Mouse (Mus musculus) layer of hippocampus, postnatal 14 days (tissue): ENCODE measurements at regions not wholly inside any gene's neighbourhood (a gene's known extent, or its start where the extent isn't known, plus 50 kb on each side); places are given as distances from the start of the nearest gene placed in this dataset.
A peak's percentile ranks its signal among the peaks of the same experiment; 100 is the strongest.

Experiments
- DNase-seq, 2 experiments: peaks; one replicate each; pipeline ENCODE4 v3.0.0; 2021 to 2022; ENCODE audit warnings: low spot score in 2 of 2, mixed read lengths in 1 of 2

- DNase-seq, result no peak
Measured at GRCm38 (mm10) chr5:47693478-47693877, 289.5 kb upstream of the Slit2 start.

DNA sequence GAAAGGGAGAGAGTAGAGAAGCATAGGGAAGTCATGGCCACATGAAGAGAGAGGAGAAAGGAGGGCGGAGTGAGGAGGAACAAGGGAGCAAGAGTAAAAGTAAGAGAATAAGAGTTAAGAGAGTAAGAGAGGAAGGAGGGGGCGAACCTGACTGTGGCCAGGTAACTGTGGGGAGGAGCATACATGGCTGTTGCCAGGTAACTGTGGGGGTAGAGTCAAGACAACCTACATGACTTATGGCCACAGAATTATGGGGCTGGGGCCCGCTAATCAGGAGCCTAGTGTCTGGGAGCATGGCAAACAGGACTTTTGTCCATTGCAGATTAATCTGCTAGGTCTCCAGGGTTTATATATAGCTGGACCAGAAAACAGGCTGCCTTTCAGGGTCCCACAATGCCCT lies 289.0 kb upstream of the Slit2 start:
- no peak for DNase-seq

GRCm38 (mm10) chr5:47694630-47695029 lies 288.3 kb upstream of the Slit2 start:
- no peak for DNase-seq

- DNase-seq, result no peak
Measured at GRCm38 (mm10) chr5:47711553-47711952, 271.4 kb upstream of the Slit2 start.

DNA sequence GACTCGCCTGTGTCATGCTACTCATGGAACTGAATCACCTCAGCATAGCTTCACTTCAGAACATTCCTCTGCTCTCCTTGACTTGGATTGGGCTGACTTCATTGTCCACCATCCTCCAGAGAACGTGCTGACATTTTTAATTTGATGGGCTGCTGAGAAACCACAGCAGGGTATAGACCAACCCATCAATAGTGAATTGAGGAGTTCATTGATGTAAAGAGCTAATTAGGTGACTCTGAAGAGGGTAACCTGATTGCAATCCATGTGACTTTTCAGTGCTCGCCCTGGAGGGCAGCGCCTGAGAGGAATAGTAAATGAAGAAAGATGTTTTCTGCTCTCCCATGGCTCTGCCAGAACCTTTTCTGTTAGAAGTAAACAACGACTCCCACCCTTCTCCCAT lies 268.6 kb upstream of the Slit2 start:
- DNase-seq, result no peak

DNA sequence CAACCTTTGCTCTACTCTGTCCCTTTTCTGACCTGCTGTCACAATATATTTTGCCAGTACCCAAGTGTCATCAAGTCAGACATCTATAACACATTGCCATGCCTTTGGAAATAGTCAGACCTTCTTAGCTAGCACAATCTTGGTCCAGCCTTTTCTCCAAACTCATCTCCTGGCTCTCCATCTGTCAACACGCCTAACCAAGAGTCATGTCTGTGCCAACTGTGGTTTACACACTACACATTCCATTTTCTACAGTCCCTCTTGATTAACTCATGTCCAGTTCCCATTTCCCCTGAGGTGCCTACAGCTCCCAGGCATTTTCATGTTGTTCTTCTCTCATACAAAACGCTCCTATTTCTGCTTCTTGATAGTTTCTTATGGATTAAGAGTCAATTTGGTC lies 258.0 kb upstream of the Slit2 start:
- no peak for DNase-seq

DNA sequence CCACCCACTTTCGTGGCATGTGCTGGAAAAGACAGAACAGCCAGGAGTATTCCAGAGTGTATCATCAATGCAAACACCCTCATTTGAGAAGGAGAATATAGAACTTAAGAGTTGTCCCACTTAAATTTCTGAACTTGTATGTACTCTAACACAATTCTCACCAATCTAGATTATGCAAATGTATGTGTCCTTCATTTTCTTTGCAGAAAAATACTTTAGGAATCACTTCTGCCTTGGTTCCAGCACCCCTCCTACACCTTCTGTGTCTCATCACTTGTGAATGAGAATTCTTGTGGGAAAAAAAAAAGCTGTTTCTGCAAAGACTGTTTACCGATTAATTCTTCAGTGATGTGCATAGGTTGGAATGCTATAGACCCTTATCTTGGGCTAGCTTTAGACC lies 240.2 kb upstream of the Slit2 start:
- no peak for DNase-seq

DNA sequence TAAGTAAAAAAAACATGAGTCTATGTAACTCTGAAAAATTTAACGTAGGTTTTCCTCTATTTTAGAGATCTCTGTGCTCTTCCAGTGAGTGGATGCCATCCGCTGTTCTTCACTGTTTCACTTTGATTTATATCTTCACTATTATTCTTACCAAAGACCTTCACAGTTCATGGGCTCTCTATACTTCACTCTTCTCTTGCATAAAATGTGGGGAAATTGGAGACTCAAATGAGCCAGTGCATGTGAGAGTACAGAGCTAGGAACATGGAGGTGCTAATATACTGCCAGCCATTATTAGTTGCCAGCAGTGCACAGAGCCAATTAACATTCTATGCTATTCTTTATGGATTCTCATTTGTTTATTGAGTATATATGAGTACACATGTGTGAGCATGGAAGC lies 237.8 kb upstream of the Slit2 start:
- DNase-seq, result no peak

GRCm38 (mm10) chr5:47751907-47752306 lies 231.0 kb upstream of the Slit2 start:
- no peak for DNase-seq

DNA sequence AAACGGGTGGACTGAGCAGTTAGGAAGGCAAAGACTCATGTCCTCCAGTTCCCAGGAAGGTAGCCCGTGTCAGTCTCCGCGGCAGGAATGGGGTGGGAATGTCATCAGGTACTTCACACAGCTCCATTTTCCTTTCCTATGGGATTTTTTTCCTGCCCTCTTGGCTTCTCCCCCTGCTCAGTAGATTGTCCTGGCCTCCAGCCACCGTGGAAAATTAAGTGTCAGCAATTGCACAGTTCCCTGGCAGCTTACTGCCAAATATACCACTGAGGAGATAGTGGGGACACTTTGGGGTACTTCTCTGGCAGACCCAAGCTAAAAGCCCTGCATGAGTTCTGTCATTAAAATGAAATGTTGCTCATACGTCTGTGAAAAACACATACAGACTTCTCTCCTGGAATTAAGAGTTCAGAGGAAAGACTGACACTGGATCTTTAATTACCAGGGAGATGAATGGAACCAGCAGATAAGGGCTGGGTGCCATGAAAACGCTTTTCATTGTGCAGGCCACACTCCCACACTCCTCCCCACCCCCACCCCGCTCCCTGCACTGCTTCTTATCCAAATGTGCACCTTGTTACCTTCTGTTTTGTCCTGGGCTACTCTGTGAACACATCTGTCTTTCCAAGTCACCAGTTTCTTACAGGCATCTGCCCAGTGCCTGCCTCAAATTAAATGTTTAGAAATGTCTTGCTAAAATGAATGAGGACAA lies 210.1 kb upstream of the Slit2 start:
- DNase-seq, result no peak

- DNase-seq, result no peak
Measured at GRCm38 (mm10) chr5:47773354-47773743, 209.6 kb upstream of the Slit2 start.

DNA sequence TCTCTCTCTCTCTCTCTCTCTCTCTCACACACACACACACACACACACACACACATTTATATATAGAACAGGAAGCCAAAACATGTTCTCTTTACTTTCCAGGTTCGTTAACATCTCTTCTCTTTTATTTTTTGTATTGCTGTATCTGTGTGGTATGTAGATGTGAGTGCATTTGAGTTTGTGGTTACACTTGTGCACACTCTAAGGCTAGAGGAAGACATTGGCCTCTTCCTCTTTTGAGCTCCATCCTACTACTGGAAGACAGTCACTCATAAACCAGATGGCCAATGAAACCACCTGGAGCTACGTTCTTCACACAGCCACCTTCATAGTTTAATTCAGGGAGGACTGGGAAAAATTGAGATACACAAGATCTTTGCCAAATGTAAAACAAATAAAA lies 202.1 kb upstream of the Slit2 start:
- no peak for DNase-seq

DNA sequence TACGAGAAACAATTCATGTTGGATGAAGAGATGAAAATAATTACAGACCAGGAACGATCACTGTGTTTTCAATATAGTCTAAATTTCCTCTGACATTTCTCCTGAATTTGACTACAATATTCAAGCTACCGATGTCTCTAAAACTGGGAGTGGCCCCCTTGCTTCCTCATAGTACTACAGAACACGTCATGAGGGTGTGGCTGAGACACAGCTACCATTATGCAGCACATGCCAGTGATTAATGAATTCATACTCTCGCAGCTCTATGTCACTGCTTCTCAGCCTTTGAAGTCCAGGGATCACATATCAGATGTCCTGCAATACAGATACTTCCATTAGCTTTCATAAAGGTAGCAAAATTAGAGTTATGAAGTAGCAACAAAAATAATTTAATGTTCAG lies 201.3 kb upstream of the Slit2 start:
- no peak for DNase-seq

- no peak for DNase-seq
Measured at GRCm38 (mm10) chr5:47794639-47795272, 188.2 kb upstream of the Slit2 start.

DNA sequence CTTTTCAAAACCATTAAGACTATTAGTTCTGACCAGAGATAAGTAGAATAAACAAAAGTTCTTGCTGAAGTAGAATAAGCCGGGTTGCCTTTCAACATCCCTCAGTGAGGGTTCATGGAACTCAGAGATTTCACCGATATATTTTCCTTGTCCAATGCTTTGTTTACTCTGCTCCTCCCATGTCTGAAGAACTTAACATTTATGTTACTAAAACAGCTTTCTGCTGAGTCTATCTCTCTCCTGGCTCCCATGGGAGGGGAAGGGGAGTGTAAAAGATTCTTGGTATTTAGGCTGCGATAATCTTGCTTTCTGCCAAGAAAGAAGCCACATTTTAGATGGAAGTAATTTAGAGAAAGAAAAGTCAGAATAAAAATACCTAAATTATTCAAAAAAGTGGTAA lies 187.7 kb upstream of the Slit2 start:
- DNase-seq, result no peak

GRCm38 (mm10) chr5:47820936-47821335 lies 162.0 kb upstream of the Slit2 start:
- no peak for DNase-seq

DNA sequence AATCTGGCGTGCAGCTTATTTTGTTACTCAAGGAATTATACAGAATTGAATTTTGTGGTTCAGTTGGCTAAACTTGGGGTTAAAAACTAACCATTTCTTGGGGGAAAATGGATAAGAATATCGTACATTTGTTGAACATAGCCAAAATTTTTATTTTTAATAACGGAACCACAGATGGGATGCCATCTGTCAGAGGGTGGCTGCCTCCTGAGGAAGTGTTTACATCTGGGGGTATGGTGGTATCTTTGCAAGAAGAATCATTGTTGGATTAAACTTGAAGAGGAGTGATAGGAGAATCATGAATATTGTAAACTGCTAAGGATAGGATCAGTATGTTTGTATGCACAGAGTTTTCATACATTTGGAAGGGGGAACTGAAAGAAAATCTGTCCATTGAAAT lies 144.9 kb upstream of the Slit2 start:
- DNase-seq, result peak in 1 of 2 experiments; percentile 10

DNA sequence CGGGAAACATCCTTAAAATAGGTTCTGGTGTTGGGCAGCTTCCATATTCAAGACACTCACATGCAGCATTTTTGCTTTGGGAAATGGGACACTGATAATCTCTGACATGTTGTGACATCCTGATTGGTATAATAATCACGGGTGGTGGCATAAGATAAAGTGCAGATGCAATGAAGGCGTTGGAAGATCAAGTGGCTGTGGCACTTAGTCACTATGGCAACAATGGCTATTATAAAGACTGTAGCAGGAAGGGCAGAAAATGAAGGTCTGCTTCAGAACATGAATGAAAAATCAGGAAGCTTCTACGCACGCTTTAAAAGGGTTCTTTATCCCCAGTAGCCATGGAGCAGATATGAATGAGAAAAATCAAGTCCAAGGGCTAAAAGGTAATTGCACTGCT lies 113.2 kb upstream of the Slit2 start:
- DNase-seq, result no peak
